Mouse (Mus musculus) megakaryocyte, embryonic 14.5 days (primary cell): ENCODE measurements around the gene Cap2. TPM values are rescaled to one million over a fixed set of nuclear protein-coding genes. Genes with fewer than 3 reads are reported as not detected.

Source experiments
- H3K27me3 ChIP-seq: replicated peaks from 2 replicates; pipeline ENCODE3; 2012; ENCODE audit warnings: inconsistent platforms
- H3K36me3 ChIP-seq: replicated peaks from 2 replicates; pipeline ENCODE3; 2012; ENCODE audit warnings: low read length, inconsistent platforms, mixed read lengths
- H3K4me1 ChIP-seq: 2 replicates; pipeline ENCODE4 v1.6.1; 2012; ENCODE audit warnings: inconsistent platforms
- H3K4me3 ChIP-seq: replicated peaks from 2 replicates; pipeline ENCODE3; 2012; ENCODE audit warnings: moderate library complexity, mild to moderate bottlenecking, inconsistent platforms
- H3K9me3 ChIP-seq: 2 replicates; pipeline ENCODE4 v1.6.1; 2012; ENCODE audit warnings: inconsistent platforms
- FLI1 ChIP-seq: IDR thresholded peaks from 2 replicates; pipeline ENCODE4 v1.6.1; 2012; ENCODE audit warnings: low read length, inconsistent platforms, mixed read lengths
- GATA1 ChIP-seq: IDR thresholded peaks from 3 replicates; pipeline ENCODE4 v1.6.1; 2012; ENCODE audit warnings: mixed read lengths, low read length, inconsistent platforms, borderline replicate concordance
- polyA plus RNA-seq: library from polyadenylated mRNA; stranded (reverse); fragments of >175 nt; gene quantifications from 2 replicates; pipeline ENCODE4 v1.2.3, GENCODE M21; 2012; ENCODE audit warnings: low replicate concordance; ENCODE audit not compliant: insufficient read depth

Cap2 gene
- polyA plus RNA-seq, 1 experiment: 1.5 TPM

DNA sequence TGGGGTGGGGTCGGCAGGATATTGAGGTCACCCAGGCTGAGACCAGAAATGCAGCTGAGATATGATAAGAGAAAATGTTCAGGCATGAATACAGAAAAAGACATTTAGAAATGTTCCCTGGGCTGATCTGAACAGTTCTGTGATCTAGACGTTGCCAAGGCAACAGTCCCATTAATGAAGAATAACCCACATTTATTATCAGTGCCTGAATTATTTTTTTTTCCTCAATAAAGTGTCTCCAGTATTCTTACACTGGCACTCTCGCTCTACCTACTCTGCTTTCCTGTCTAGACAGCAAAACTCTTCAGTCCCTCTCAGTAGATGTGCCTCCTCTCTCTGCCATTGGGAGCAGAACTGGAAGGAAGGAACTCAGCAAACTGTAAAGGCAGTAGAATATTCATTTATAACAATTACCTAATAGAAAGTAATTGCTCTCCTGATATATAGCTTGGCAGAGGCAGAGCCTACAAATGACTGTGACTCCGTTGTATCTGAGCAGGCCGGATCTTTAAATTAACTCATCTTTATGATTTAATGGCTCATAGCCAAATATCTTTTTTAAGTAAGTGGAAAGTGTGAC is 47.0 kb downstream of the Cap2 start:
- Histone ChIP-seq H3K27me3 (peaks cover 10% of the 10 kb centered on the region), H3K4me3 (no peak overlapping the region), H3K4me1 (peaks cover 4% of the 10 kb centered on the region; the same call in 1 of the 2 replicates), H3K9me3 (no peaks in the 10 kb centered on the region), H3K36me3 (no peaks in the 10 kb centered on the region)
- TF ChIP-seq FLI1 (no peak), GATA1 (no peak)

DNA sequence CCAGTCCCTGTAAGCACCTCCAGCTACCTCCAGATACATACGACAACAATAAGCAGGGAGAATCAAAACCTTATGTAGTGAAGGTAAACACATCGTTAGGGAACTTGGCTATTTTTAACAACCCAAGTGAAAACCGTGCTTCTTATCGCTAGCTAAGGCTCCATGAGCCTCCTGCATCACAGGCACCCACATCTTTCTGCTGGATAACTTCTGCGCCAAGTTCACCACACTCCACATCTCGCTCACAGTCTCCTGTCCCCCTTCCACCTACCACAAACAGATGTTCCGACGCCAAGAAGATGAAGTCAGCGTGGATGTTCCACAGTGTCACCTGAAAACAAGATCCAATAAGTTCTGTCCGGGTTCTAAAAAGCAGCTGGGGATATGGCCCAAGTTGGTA is 49.0 kb downstream of the Cap2 start:
- H3K4me3 ChIP-seq: no peak overlapping the region
- peaks cover 10% of the 10 kb centered on the region for H3K27me3 ChIP-seq
- no peaks in the 10 kb centered on the region for H3K36me3 ChIP-seq
- peaks cover 4% of the 10 kb centered on the region; the same call in 1 of the 2 replicates for H3K4me1 ChIP-seq
- TF ChIP-seq FLI1 (no peak), GATA1 (no peak)
- H3K9me3 ChIP-seq: no peaks in the 10 kb centered on the region

DNA sequence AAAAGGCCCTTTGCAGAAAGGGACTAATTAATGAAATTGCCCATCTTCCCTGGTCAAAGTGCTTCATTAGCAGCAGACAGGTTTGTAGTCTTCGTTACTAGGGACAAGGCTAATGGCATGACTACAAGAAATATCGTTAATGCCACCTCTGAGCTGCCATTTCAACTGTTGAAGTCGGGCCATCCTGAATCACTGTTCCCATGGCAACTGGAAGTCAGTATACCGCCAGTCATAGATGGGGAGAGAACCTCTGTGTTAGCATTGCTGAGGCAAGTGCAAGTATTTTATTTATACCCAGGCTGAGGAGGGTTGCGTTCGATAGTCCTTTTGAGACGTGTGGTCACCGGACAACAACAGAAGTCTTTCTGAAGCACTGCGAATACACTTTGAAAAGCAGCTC is 53.1 kb downstream of the Cap2 start:
- no peaks in the 10 kb centered on the region for H3K36me3 ChIP-seq
- peaks cover 20% of the 10 kb centered on the region for H3K9me3 ChIP-seq
- no peaks in the 10 kb centered on the region for H3K4me1 ChIP-seq
- no peak overlapping the region for H3K4me3 ChIP-seq
- peaks cover 10% of the 10 kb centered on the region for H3K27me3 ChIP-seq
- TF ChIP-seq GATA1 (no peak), FLI1 (no peak)

DNA sequence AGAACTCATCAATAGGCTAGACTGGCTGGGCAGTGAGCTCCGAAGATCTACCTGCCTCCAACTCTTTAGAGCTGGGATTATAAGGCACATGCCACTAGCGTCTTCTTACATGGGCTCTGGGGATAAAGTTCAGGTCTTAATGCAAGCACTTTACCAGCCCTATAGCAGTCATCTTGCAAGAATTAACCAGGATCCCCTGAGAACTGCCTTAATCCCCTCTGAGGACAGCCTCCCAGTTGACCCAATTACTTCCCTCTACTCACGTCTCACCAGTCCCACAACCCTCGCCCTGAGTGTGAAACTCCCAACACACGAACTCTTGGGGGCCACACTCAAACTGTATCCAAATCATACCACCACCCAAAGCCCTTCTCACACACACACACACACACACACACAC is 64.3 kb downstream of the Cap2 start:
- Histone ChIP-seq H3K9me3 (no peaks in the 10 kb centered on the region), H3K4me3 (no peak overlapping the region), H3K27me3 (peaks cover 3% of the 10 kb centered on the region), H3K4me1 (no peaks in the 10 kb centered on the region; the same call in 1 of the 2 replicates), H3K36me3 (no peaks in the 10 kb centered on the region)
- TF ChIP-seq FLI1: no peak
- no peak for TF ChIP-seq GATA1

DNA sequence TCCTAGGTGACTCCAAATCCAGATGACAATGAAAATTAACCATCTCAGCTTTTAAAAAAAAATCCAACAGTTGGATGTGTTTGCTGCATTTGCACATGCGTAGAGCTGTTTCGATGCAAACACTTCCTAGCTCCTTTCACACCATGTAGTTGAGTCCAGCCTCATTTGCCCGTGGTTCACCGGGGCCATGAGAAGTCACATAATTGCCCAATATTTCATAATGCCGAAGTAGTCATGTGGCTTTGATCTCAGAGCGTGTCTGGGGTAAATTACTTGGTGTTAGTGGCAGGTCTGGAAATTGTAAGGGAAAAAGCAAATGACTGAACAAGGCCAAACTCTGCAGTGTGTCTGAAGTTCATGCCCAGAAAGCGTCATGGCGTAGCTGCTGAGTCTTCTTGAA is 67.8 kb downstream of the Cap2 start:
- TF ChIP-seq FLI1: no peak
- TF ChIP-seq GATA1: no peak
- Histone ChIP-seq H3K9me3 (no peaks in the 10 kb centered on the region), H3K27me3 (peaks cover 12% of the 10 kb centered on the region), H3K4me3 (no peak overlapping the region), H3K4me1 (peaks cover 5% of the 10 kb centered on the region; the same call in 1 of the 2 replicates), H3K36me3 (no peaks in the 10 kb centered on the region)

DNA sequence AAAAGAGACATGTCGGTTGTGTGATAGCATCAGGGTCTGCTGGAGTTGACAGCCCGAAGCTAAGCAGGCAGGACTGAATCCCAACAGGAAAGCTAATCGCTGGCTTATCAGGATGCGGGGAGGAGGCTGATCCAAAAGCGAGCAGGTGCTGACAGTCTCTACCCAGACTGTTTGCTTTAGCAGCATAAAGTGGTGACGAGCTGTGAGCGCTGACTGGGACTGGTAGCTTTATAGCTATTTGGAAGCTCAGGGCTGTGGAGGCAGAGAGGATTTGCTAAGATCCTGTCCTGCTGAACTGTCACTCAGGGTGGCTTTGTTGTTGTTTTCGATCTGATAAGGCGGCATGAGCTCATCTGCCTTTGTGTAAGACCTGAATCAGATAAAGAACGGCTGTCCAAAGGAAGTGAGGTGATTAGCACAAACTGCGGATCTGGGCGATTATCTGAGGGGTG is 69.5 kb downstream of the Cap2 start:
- H3K9me3 ChIP-seq: 0 out of 2 replicates have a peak, but pooled peaks cover 3% of the 10 kb centered on the region
- no peak overlapping the region for H3K4me3 ChIP-seq
- H3K4me1 ChIP-seq: peaks cover 5% of the 10 kb centered on the region; the same call in 1 of the 2 replicates
- TF ChIP-seq GATA1 (no peak), FLI1 (no peak)
- no peaks in the 10 kb centered on the region for H3K36me3 ChIP-seq
- peaks cover 12% of the 10 kb centered on the region for H3K27me3 ChIP-seq

DNA sequence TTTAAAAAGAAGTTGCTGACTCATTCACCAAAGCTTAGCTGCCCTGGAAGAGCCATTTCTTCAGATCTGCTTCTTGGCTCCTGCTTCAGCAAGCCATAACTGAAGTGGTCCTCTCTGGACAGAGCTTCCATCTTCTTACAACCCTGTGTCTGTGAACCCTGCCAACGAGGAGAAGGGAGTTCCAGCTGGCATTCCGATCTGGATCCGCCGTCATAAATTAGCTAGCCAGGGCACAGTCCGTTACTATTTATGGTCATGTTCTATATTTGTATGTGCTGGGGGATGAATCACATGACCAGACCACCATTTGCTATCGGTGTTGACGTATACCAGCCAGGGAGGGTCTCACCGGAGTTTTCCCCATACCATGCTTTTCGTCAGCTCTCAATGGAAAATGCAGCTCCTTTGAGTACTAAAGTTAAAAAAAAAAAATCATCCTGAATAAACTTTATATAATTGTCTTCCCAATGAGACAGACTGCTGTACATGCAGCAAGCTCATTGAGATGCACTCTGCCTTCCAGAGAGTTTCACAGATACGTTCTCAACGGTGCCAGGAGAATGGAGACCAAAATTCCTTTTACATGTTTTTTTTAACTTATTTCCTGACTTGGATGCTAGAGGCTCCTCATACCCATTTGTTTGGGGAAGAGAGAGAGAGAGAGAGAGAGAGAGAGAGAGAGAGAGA is 70.5 kb downstream of the Cap2 start:
- Histone ChIP-seq H3K36me3 (no peaks in the 10 kb centered on the region), H3K4me1 (peaks cover 5% of the 10 kb centered on the region; the same call in 1 of the 2 replicates), H3K4me3 (no peak overlapping the region), H3K9me3 (0 out of 2 replicates have a peak, but pooled peaks cover 3% of the 10 kb centered on the region), H3K27me3 (peaks cover 10% of the 10 kb centered on the region)
- TF ChIP-seq GATA1: no peak
- no peak for TF ChIP-seq FLI1

DNA sequence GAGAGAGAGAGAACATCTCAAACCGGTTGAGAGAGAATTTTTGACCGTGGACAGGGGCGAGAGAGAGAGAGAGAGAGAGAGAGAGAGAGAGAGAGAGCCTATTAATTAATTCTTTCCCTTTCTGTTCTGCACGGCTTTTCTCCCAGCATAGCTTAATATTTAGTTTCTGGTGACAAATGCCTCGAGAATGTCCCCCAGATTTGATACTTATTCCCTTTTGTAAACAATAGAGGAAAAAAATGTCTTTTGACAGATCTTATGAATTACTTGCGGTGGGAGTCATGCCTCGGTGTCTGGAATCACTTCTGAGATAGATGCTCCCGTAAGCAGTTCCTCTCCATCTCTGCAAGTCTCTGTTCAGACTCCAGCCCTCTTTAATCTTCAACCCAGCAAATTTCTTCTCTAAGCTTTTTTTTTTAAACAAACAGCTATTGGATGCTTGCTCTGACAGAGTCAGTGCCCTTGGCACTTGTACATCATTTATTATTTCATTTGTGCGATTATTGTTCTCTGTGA is 71.1 kb downstream of the Cap2 start:
- H3K36me3 ChIP-seq: no peaks in the 10 kb centered on the region
- TF ChIP-seq GATA1 (no peak), FLI1 (no peak)
- no peak overlapping the region for H3K4me3 ChIP-seq
- H3K27me3 ChIP-seq: peaks cover 10% of the 10 kb centered on the region
- peaks cover 5% of the 10 kb centered on the region; the same call in 1 of the 2 replicates for H3K4me1 ChIP-seq
- 0 out of 2 replicates have a peak, but pooled peaks cover 3% of the 10 kb centered on the region for H3K9me3 ChIP-seq

DNA sequence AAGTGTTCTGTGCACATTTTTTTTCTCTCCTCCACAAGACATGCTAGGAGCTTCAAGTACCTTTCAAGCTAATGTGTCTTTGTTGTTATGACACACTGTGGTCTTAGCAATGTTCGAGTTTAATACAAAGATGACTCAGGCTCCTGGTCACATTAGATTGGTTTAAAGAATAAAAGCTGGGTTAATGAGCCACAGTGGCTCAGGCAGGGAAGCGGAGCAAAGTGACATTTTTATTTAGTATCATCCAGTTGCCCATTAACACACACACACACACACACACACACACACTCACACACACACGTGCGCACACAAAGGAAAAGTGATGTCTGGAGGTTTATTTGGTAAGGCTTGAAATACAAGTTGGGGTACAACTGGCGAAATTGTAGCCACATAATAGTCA is 72.6 kb downstream of the Cap2 start:
- Histone ChIP-seq H3K9me3 (0 out of 2 replicates have a peak, but pooled peaks cover 3% of the 10 kb centered on the region), H3K27me3 (peaks cover 10% of the 10 kb centered on the region), H3K4me1 (peaks cover 5% of the 10 kb centered on the region; the same call in 1 of the 2 replicates), H3K4me3 (no peak overlapping the region), H3K36me3 (no peaks in the 10 kb centered on the region)
- no peak for TF ChIP-seq FLI1

DNA sequence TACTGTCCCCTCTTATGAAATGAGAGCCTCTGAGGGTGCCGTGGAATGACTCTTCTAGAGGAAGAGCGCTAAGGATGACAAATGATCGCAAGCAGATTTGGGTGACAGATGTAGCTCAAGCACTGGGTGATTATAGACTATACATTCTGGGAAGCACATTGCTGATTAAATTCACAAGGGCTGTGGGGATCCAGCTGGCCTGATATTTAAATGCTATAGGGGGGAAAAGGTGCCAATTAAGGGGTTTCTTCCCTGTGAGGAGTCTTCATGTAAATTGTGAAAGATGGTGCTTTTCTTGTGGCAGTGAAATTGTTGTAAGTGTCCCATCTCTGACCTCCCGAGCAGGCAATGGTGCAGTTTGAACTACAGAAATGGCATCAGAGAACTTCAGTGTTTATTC is 73.1 kb downstream of the Cap2 start:
- H3K27me3 ChIP-seq: peaks cover 10% of the 10 kb centered on the region
- 0 out of 2 replicates have a peak, but pooled peaks cover 3% of the 10 kb centered on the region for H3K9me3 ChIP-seq
- H3K36me3 ChIP-seq: no peaks in the 10 kb centered on the region
- TF ChIP-seq GATA1 (no peak), FLI1 (no peak)
- H3K4me3 ChIP-seq: no peak overlapping the region
- H3K4me1 ChIP-seq: peaks cover 5% of the 10 kb centered on the region; the same call in 1 of the 2 replicates
